Mouse (Mus musculus): ENCODE data around the gene Gm20388. TPM values are rescaled to one million over a fixed set of nuclear protein-coding genes. Genes with fewer than 3 reads are reported as not detected.
A peak's percentile ranks its signal among the peaks of the same experiment; 100 is the strongest.

Gene Gm20388
- polyA plus RNA-seq, 1 experiment from 2014 or later, result not detected

DNA sequence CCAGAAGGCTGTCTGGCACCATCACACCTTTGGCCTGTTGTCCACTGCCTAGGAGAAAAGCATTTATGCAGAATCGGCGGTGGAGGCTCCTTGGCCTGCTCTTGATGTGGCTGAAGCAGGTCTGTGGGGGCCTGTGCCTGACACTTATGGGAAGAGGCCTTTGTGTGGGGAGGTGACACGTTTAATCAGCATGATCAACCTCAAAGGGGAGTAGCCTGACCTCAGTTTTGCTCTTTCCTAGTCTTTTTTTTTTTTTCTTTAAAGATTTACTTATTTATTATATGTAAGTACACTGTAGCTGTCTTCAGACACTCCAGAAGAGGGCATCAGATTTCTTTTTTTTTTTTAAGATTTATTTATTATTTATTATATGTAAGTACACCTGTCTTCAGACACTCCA, 2052.3 kb downstream of the Gm20388 start:
- Histone ChIP-seq H3K4me2 (replicated peaks; ENCODE audit: low read depth, low read length) (no peak overlapping the region), H3K4me1 (ENCODE audit: control insufficient read depth, insufficient read depth, low read length) (peaks cover 19% of the 10 kb centered on the region), H3K4me3 (ENCODE audit: low read length) (no peak overlapping the region), H3K27ac (ENCODE audit: low read depth, low read length) (no peak overlapping the region), H3K27me3 (ENCODE audit: control insufficient read depth, insufficient read depth, low read length) (no peaks in the 10 kb centered on the region), H3K9ac (ENCODE audit: low read depth, low read length) (no peak overlapping the region), H3K36me3 (ENCODE audit: control insufficient read depth, insufficient read depth, low read length) (no peaks in the 10 kb centered on the region; the same call in 1 of the 2 replicates), H3K9me3 (ENCODE audit: control insufficient read depth, low read length) (no peaks in the 10 kb centered on the region)
- no peak for ATAC-seq (ENCODE audit: low FRiP score, low TSS enrichment)
- WGBS, result 76% methylated on average over 3 of the region's 3 CpGs

DNA sequence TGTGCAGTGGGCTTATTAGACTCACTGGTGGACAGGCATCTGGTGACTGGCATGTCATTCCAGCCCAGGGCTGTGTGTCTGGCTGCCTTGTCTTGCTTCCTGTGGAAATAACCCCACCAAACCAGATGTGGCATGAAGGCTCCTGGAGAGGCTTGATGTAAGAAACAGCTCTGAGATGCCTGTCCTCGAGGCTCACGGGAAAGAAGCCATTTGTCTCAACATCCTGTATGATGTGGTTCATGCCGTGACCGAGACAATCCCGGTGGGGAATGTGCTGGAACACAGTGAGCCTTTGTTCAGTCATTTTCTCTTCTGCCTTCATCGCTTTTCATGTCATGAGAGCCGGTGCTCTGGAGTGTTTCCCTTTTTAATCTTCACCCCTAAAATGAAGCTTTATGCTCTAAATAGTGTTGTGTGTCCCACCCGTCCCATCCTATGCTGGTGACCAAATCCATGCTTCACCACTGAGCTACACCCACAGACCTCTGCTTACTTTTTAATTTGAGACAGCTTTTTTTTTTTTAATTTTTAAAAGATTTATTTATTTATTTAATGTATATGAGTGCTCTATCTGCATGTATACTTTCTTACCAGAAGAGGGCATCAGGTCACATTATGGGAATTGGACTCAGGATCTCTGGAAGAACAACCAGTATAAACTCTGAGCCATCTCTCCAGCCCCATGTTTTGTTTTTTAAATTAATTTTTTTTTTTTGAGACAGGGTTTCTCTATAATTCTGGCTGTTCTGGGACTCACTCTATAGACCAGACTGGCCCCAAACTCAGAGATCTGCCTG, 2054.3 kb downstream of the Gm20388 start:
- no peak overlapping the region for H3K27ac ChIP-seq (ENCODE audit: low read depth, low read length)
- no peak overlapping the region for H3K4me3 ChIP-seq (ENCODE audit: low read length)
- no peak overlapping the region for H3K9ac ChIP-seq (ENCODE audit: low read depth, low read length)
- 86% methylated on average over 8 of the region's 8 CpGs for WGBS
- peaks cover 28% of the 10 kb centered on the region for H3K4me1 ChIP-seq (ENCODE audit: control insufficient read depth, insufficient read depth, low read length)
- H3K27me3 ChIP-seq (ENCODE audit: control insufficient read depth, insufficient read depth, low read length), result no peaks in the 10 kb centered on the region
- no peak for ATAC-seq (ENCODE audit: low FRiP score, low TSS enrichment)
- no peaks in the 10 kb centered on the region for H3K36me3 ChIP-seq (ENCODE audit: control insufficient read depth, insufficient read depth, low read length)
- no peaks in the 10 kb centered on the region for H3K9me3 ChIP-seq (ENCODE audit: control insufficient read depth, low read length)
- H3K4me2 ChIP-seq (replicated peaks; ENCODE audit: low read depth, low read length), result no peak overlapping the region

DNA sequence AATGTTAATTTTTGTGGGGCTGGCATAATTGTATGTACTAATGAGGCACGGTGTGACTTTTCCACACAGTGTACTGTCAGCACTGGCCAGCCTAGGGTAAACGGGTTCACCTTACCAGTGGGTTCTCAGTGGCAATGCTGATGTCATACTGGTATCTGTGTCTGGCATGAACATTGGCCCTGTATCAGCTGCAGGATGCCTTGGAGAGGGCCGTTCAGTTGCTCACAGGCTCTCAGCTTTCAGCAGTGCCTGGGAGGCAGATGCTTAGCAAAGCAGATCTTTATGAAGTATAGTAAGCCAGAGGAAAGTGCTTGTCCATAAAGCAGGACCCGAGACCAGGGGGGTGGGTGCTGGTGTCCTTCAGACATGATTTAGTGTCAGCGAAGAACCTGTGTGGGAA, 2055.5 kb downstream of the Gm20388 start:
- H3K9ac ChIP-seq (ENCODE audit: low read depth, low read length), result no peak overlapping the region

DNA sequence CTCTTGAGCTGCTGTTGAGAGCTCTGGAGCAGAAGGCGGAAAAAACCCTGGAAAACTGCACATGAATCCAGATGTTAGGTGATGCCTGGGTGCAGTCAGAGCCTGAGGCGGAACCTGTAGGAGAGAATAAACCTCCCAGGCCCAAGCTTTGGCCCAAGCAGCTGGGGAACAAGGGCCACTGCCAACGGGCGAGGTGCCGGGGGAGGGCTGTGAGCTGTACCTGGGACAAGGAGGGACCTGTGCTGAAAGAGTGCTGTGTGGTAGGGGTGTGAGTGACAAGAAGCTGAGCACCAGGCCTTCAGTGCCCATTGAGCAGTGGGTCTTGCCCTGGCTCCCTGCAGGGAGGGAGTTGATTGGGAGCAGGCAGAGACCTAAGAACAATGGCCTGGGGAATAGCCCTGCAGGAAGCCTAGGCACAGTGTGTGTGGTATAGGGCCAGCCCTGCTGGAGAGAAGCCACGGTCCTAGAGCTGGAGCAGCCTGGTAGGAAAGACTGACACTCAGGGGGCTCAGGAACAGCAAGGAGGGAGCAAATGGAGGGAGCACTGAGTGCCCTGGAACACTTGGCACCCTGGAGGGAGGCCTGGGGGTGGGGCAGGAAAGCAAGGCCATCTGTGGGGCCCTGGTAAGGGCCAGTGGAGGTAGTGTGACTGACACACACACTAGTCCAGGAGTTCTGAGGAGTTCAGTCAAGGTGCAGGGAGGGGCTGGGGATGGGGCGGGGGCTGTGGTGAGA, 2056.2 kb downstream of the Gm20388 start:
- Histone ChIP-seq H3K9ac (ENCODE audit: low read depth, low read length) (no peak overlapping the region), H3K36me3 (ENCODE audit: control insufficient read depth, insufficient read depth, low read length) (no peaks in the 10 kb centered on the region), H3K4me3 (ENCODE audit: low read length) (no peak overlapping the region), H3K27ac (ENCODE audit: low read depth, low read length) (no peak overlapping the region), H3K4me2 (replicated peaks; ENCODE audit: low read depth, low read length) (no peak overlapping the region), H3K27me3 (ENCODE audit: control insufficient read depth, insufficient read depth, low read length) (no peaks in the 10 kb centered on the region), H3K9me3 (ENCODE audit: control insufficient read depth, low read length) (no peaks in the 10 kb centered on the region), H3K4me1 (ENCODE audit: control insufficient read depth, insufficient read depth, low read length) (peaks cover 28% of the 10 kb centered on the region)
- WGBS, result 50% methylated on average over 7 of the region's 7 CpGs
- ATAC-seq (ENCODE audit: low FRiP score, low TSS enrichment), result peak; percentile 43

More for the DNA sequence above, 2055.5 kb downstream of the Gm20388 start:
- no peak overlapping the region for H3K27ac ChIP-seq (ENCODE audit: low read depth, low read length)
- no peak overlapping the region for H3K4me3 ChIP-seq (ENCODE audit: low read length)
- no peaks in the 10 kb centered on the region for H3K36me3 ChIP-seq (ENCODE audit: control insufficient read depth, insufficient read depth, low read length)
- no peaks in the 10 kb centered on the region for H3K9me3 ChIP-seq (ENCODE audit: control insufficient read depth, low read length)
- no peak overlapping the region for H3K4me2 ChIP-seq (replicated peaks; ENCODE audit: low read depth, low read length)
- peaks cover 28% of the 10 kb centered on the region for H3K4me1 ChIP-seq (ENCODE audit: control insufficient read depth, insufficient read depth, low read length)
- peak; percentile 24; the same call in 1 of the 2 replicates for ATAC-seq (ENCODE audit: low FRiP score, low TSS enrichment)
- H3K27me3 ChIP-seq (ENCODE audit: control insufficient read depth, insufficient read depth, low read length), result no peaks in the 10 kb centered on the region
- 39% methylated on average over 5 of the region's 5 CpGs for WGBS

DNA sequence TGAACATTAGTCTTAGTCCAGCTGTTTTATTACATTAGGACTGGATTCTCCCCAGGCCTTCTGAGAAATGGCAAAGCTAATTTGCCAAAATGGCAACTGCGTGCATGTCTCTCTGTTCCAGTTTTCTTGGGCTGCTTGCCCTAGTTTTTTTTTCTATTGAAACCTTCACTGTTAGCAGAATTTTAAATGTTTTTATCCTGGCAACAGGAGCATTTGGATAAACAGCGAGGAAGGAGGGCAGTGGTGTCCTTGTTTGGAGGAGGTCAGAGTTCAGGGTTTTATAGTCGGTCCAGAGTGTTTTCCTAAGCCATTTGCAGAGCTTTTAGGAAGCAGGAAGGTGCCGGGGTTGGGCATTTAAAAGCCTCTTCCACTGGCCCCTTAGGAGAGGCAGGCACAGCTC, 2057.3 kb downstream of the Gm20388 start:
- Histone ChIP-seq H3K36me3 (ENCODE audit: control insufficient read depth, insufficient read depth, low read length) (no peaks in the 10 kb centered on the region), H3K4me1 (ENCODE audit: control insufficient read depth, insufficient read depth, low read length) (peaks cover 28% of the 10 kb centered on the region), H3K27ac (ENCODE audit: low read depth, low read length) (0 out of 2 replicates have a peak overlapping the region, but pooled peaks have one; percentile 17), H3K27me3 (ENCODE audit: control insufficient read depth, insufficient read depth, low read length) (no peaks in the 10 kb centered on the region), H3K9me3 (ENCODE audit: control insufficient read depth, low read length) (no peaks in the 10 kb centered on the region), H3K9ac (ENCODE audit: low read depth, low read length) (no peak overlapping the region), H3K4me2 (replicated peaks; ENCODE audit: low read depth, low read length) (no peak overlapping the region), H3K4me3 (ENCODE audit: low read length) (no peak overlapping the region)
- 14% methylated on average over 4 of the region's 4 CpGs for WGBS
- no peak for ATAC-seq (ENCODE audit: low FRiP score, low TSS enrichment)

DNA sequence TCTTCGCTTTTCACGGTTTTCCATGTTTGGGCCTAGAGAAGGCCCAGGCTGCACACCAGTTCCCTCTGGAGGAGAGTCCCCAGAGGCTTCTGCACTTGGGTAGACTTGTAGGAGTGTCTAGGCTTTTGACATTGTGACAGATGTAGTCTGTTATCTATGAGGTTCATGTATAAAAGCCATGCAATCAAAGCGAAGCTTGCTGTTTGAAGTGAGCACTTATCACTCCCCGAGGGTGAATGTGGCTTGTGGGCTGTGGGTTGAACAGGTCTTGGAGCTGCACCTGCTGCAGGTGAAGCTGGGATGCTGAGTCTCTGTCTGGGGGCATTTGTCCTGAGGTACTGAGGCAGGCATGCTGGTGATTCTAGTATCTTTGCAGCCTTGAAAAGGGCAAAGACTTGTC, 2057.9 kb downstream of the Gm20388 start:
- no peak overlapping the region for H3K27ac ChIP-seq (ENCODE audit: low read depth, low read length)
- 42% methylated on average over 4 of the region's 4 CpGs for WGBS

DNA sequence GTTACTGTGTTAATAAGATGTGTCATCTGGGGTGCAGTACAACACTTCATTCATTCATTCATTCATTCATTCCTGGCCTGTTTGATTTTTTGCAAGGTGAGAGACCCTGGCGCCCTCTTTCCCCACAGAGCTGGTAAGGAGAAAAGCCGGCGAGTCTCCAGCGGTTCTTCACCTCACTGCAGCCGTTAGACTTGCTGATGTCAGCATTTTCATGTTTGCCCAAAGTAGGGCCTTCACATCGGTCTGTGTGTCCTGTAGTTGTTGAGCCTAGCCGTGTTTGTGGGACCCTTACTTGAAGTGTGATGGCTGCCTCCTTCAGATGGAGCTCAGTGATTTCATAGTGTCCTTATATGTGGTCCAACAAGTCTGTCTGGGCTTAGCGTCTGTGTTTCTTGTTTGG, 2059.6 kb downstream of the Gm20388 start:
- Histone ChIP-seq H3K9me3 (ENCODE audit: control insufficient read depth, low read length) (no peaks in the 10 kb centered on the region), H3K4me1 (ENCODE audit: control insufficient read depth, insufficient read depth, low read length) (peaks cover 28% of the 10 kb centered on the region), H3K4me2 (replicated peaks; ENCODE audit: low read depth, low read length) (no peak overlapping the region), H3K9ac (ENCODE audit: low read depth, low read length) (no peak overlapping the region), H3K27ac (ENCODE audit: low read depth, low read length) (no peak overlapping the region), H3K36me3 (ENCODE audit: control insufficient read depth, insufficient read depth, low read length) (peaks cover 11% of the 10 kb centered on the region), H3K4me3 (ENCODE audit: low read length) (no peak overlapping the region), H3K27me3 (ENCODE audit: control insufficient read depth, insufficient read depth, low read length) (no peaks in the 10 kb centered on the region)
- 87% methylated on average over 8 of the region's 8 CpGs for WGBS
- ATAC-seq (ENCODE audit: low FRiP score, low TSS enrichment), result no peak

More for the DNA sequence above, 2057.9 kb downstream of the Gm20388 start:
- H3K36me3 ChIP-seq (ENCODE audit: control insufficient read depth, insufficient read depth, low read length), result no peaks in the 10 kb centered on the region; the same call in 1 of the 2 replicates
- ATAC-seq (ENCODE audit: low FRiP score, low TSS enrichment), result no peak
- H3K9ac ChIP-seq (ENCODE audit: low read depth, low read length), result no peak overlapping the region
- H3K27me3 ChIP-seq (ENCODE audit: control insufficient read depth, insufficient read depth, low read length), result no peaks in the 10 kb centered on the region
- H3K4me2 ChIP-seq (replicated peaks; ENCODE audit: low read depth, low read length), result no peak overlapping the region
- no peak overlapping the region for H3K4me3 ChIP-seq (ENCODE audit: low read length)
- no peaks in the 10 kb centered on the region for H3K9me3 ChIP-seq (ENCODE audit: control insufficient read depth, low read length)
- peaks cover 28% of the 10 kb centered on the region for H3K4me1 ChIP-seq (ENCODE audit: control insufficient read depth, insufficient read depth, low read length)

DNA sequence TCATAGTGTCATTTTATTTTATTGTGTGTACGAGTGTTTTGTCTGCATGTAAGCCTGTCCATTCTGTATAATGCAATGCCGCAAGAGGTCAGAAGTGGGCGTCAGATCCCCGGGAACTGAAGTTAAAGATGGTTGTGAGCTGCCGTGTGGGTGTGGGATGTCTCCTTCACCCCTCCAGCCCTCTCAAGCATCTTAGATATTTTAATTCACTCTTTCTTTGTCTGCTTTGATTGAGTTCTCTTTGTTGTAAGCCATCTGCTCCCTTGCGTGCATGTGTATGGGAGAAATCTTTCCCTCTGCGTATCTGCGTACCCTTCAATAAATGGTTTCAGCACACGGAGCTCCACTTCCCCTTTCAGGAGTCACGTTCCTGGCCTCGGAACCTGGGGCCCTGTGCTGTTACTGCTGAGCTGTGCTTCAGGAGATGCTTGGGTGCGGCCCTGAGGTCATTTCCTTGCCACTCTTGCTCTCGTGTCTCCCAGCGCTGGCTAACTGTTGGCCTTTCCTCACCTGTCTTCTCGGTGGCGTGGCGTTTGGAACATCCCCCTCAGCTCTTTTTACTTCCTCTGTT, 2060.9 kb downstream of the Gm20388 start:
- peaks cover 22% of the 10 kb centered on the region for H3K4me1 ChIP-seq (ENCODE audit: control insufficient read depth, insufficient read depth, low read length)
- no peak for ATAC-seq (ENCODE audit: low FRiP score, low TSS enrichment)
- H3K9ac ChIP-seq (ENCODE audit: low read depth, low read length), result no peak overlapping the region
- H3K36me3 ChIP-seq (ENCODE audit: control insufficient read depth, insufficient read depth, low read length), result peaks cover 21% of the 10 kb centered on the region
- H3K4me3 ChIP-seq (ENCODE audit: low read length), result no peak overlapping the region
- no peaks in the 10 kb centered on the region for H3K27me3 ChIP-seq (ENCODE audit: control insufficient read depth, insufficient read depth, low read length)
- WGBS, result 69% methylated on average over 17 of the region's 17 CpGs
- H3K4me2 ChIP-seq (replicated peaks; ENCODE audit: low read depth, low read length), result no peak overlapping the region
- H3K9me3 ChIP-seq (ENCODE audit: control insufficient read depth, low read length), result no peaks in the 10 kb centered on the region
- no peak overlapping the region for H3K27ac ChIP-seq (ENCODE audit: low read depth, low read length)

DNA sequence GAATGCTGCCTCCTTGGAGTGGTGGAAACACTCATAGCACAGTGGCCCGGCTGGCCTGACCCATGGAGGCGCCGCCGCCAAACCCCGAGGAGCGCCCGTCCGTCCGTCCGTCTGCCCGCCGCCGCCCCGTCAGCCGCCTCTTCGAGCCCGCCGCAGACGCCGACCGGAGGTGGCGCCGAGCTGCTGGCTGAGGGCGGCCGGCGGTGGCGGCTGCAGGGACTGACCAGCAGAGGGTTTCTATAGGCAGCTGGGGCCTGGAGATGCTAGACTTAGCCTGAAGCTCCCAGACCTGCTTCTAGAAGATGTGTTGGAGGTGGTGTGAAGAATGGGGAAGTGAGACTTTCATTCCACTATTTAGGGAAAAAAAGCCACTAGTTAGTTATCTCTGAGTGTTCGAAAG, 2063.3 kb downstream of the Gm20388 start:
- no peaks in the 10 kb centered on the region for H3K4me1 ChIP-seq (ENCODE audit: control insufficient read depth, insufficient read depth, low read length)
- H3K36me3 ChIP-seq (ENCODE audit: control insufficient read depth, insufficient read depth, low read length), result peaks cover 37% of the 10 kb centered on the region
- 95% methylated on average over 28 of the region's 28 CpGs for WGBS
- H3K4me2 ChIP-seq (replicated peaks; ENCODE audit: low read depth, low read length), result no peak overlapping the region
- no peak overlapping the region for H3K4me3 ChIP-seq (ENCODE audit: low read length)
- no peaks in the 10 kb centered on the region for H3K9me3 ChIP-seq (ENCODE audit: control insufficient read depth, low read length)
- ATAC-seq (ENCODE audit: low FRiP score, low TSS enrichment), result no peak
- no peak overlapping the region for H3K27ac ChIP-seq (ENCODE audit: low read depth, low read length)
- no peaks in the 10 kb centered on the region for H3K27me3 ChIP-seq (ENCODE audit: control insufficient read depth, insufficient read depth, low read length)
- H3K9ac ChIP-seq (ENCODE audit: low read depth, low read length), result no peak overlapping the region
